Mouse (Mus musculus): ENCODE results near the gene Lcn12. TPM values are rescaled to one million over a fixed set of nuclear protein-coding genes. Genes with fewer than 3 reads are reported as not detected.
A peak's percentile ranks its signal among the peaks of the same experiment; 100 is the strongest.

Lcn12 gene
- total RNA-seq, 2 experiments from 2014 or later, result not detected

- no peak for DNase-seq
Measured at GRCm38 (mm10) chr2:25496462-25496861, 2.8 kb upstream of the Lcn12 start.

GRCm38 (mm10) chr2:25492988-25493387 is 723 bp downstream of the Lcn12 start:
- DNase-seq, result no peak

DNA sequence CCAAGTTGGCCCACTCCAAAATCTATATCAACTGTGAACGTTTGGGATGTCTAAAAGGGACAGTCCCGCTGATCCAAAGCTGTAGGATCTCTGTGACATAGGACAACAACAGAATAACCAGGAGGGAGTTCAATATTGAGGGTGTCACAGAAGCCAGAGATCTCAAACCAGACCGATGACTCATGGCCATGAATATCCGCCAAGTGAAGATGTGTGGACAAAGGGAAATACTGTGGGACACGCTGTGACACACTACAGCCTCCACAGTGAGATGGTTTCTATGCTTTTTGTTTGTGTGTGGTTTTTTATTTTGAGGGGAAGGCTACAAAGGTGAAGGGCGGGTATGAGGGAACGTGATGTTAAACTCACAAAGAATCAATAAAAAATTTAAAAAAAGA is 5.0 kb downstream of the Lcn12 start:
- no peak for DNase-seq

DNA sequence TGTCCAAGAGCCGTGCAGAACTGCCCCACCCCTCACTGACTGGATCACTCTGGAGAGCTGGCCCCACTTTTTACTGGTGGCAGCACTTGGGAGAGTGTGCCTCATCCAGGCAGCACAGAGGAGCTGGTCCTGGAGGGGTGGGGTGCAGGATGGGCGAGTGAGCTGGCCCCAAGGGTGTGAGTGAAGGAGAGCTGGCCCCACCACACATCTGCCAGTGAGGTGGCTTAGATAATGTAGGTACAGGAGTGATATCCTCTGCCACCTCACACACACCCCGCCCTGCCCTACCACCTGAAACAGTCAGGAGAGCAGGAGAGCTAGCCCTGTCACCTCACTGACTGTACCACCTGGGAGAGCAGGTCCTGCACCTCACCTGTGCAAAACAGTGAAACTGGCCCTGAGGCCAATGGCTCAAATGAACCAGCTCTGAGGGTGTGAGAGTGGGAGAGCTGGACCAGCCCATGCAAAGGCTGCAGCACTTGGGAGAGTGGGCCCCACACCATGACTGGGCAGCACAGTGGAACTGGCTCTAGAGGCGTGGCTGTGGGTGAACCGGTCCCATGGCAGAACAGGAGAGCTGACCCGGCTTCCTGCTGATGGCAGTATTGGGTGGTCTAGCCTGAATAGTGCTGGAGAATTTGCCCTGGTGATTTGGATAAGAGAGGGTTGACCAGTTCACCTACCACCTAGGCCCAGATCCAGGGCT is 5.6 kb downstream of the Lcn12 start:
- no peak for DNase-seq

GRCm38 (mm10) chr2:25484901-25485647 is 8.6 kb downstream of the Lcn12 start:
- DNase-seq, result no peak

DNA sequence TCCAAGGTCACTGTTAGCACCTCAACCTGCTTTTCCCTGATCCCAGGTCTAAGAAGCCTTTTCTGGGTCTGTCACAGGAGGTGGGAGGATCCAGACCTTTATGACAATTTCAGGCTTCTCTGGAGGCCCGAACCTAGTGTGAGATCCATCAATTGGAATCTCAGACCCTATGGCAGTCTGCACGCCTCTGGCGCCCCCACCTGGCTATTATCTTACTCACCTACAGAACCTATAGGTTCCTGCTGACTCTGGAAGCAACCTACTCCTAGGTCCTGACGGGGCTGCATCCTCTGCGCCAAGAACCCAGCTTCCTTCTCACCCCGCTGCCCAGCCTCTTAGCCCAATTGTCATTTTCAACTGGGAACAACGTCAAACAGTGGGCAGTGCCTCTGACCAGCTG is 10.7 kb downstream of the Lcn12 start:
- no peak for DNase-seq

- no peak for DNase-seq
Measured at GRCm38 (mm10) chr2:25480541-25480940, 13.2 kb downstream of the Lcn12 start.

GRCm38 (mm10) chr2:25479551-25480311 is 14.0 kb downstream of the Lcn12 start:
- DNase-seq, result no peak

- DNase-seq, result peak; percentile 71
Measured at GRCm38 (mm10) chr2:25477967-25478675, 15.6 kb downstream of the Lcn12 start.

DNA sequence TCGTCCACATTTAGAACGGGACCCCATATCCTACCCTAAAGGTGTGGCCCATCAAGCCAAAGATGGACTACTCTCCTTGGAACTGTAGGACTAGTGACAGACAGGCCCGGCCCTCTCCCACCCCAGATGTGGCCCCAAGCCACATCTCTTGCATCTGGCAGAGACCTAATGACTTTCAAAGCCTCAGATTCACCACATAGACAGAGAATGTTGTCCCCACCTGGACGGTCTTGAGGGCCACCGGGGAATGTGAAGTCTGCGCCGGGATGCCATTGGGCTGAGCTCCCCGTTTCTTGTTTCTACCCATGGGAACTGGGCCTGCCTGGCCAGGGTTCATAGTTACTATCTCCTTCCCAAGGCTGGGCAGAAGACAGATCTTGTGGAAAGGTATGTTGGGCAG is 16.2 kb downstream of the Lcn12 start:
- no peak for DNase-seq

- no peak for DNase-seq
Measured at GRCm38 (mm10) chr2:25472550-25472949, 21.2 kb downstream of the Lcn12 start.

DNA sequence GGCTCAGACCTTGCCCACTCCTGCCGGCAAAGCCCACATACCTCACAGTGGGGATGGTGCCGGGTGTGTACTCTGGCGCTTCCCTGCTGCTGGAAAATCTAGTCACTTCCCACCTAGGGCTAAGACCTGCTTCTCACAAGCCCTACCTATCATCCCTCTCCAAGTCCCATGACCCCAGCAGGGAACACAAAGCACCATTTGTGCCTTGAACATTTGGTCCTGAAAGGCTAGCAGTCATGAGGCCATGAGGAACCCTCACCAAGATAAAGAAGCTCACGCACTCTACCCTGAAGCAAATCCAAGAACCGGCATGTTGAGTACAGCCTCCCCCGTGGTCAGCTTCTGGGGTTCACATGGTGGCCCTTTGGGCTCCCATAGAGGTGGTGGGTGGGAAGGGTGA is 23.7 kb downstream of the Lcn12 start, which contains the start of gene Ptgds:
Gene Ptgds (minus strand): TSS at position 78 of the 400 bp plus-strand sequence.
- no peak for DNase-seq

DNA sequence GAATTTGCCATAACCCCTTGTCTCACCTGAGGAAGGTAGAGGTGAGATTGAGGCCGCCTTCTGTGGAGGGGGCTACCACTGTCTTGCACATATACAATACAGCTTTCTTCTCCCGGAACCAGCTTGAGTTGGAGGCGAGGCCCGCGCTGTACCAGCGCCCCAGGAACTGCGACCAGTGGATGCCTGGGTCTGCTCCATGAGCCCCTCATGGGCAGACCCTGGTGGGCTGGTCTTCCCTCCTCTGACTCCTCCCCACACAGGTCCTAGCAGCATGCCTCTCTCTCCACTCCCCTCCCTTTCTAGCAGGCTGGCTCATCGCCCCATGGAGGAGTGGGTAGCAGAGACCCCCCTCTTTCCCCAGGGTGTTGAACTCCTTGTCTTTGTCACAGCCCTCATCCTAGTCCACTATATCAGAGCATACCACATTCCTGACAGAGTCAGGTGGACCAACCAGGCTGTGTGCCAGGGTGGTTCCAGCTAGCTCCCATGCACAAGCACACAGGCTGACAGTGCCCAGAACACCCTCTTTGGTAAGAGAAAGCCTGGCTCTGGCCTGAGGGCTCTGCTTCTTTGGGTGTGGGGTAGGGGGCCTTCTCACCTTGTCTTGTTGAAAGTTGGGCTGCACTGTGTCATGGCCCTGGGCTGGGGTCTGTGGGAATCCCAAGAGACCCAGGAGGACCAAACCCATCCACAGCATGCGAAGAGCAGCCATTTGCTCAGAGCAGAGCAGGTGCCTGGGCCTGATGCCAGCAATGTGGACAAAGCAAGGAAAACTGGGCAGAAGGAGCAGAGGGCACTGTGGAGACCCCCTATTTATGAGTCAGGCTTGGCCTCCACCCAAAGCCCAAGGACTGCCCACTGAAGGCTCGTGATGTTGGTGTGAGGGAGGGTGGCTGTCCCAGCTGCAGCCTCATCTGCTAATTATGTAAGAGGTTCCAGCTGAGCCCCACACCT is 24.5 kb downstream of the Lcn12 start:
- no peak for DNase-seq

DNA sequence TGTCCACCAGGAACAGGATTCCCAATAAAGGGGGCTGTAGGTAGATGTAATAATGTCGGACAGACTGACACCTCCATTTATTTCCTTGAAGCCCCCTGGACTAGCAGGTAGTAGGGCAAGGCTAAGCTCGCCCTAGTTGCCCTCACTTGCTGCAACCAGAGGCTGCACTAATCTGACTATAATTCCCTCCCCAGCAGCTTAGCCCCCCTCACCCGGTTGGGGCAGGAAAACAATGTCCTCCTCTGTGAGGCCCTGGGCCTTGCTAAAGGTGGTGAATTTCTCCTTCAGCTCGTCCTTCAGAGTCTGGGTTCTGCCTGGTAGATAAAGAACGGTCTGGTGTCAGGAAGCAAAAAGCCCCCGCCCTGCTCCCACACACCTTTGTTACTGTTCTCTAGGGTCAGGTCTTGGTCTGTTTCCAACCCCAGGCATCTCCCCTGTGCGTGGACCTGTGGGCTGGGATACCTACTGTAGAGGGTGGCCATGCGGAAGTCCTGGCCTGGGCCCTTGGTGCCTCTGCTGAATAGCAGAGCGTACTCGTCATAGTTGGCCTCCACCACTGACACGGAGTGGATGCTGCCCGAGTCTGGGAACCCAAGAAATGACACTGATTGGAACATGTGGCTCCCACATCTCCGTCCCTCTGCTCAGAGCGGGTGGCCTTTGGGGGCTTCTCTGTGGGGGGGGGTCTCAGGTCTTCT is 26.0 kb downstream of the Lcn12 start:
- DNase-seq, result no peak

- DNase-seq, result no peak
Measured at GRCm38 (mm10) chr2:25465816-25466635, 27.7 kb downstream of the Lcn12 start.

- DNase-seq, result no peak
Measured at GRCm38 (mm10) chr2:25465256-25465655, 28.5 kb downstream of the Lcn12 start.

- no peak for DNase-seq
Measured at GRCm38 (mm10) chr2:25463630-25464029, 30.1 kb downstream of the Lcn12 start.

GRCm38 (mm10) chr2:25461407-25461806 is 32.3 kb downstream of the Lcn12 start:
- no peak for DNase-seq

DNA sequence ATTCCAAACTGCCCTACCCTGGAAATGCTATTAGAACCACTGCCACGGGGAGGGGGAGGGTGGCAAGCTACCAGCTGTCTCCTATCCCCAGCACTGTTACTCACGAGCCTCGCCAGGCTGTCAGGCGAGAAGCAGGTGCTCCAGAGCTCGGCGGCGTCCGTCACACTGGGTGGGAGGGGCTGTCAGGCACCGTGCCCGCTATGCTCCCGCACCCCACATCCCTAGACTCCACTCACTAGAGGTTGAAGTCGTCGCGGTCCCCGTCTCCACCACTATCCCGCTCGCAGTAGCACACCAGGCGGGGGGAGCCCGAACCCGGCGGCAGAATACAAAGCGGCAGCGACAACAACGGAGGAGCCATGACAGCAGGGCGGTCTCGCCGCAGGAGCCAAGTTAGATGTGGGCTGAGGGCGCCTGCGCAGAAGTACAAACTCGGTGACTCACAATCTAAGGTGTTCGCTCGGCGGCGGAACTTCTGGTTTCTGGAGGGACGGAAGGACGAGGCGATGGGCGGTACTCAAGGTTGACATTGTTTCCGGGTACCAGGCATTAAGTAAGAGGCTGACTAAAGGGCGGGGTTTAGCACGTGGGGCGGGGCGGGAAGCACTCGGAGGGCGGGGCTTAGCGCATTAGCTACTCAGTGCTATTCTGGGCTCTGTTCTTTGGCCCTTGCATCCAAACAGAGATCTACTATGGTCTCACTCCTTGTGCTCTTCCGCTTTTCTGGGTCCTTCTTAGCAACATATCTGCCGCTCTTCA is 33.0 kb downstream of the Lcn12 start, which contains the start of gene Paxx:
Gene Paxx (minus strand): TSS at position 544 of the 759 bp plus-strand sequence.
- peak; percentile 94 for DNase-seq

Data from gastrocnemius, postnatal 25 days (tissue).